Mouse (Mus musculus) T-helper 17 cell (primary cell): ENCODE measurements at regions not wholly inside any gene's neighbourhood (a gene's known extent, or its start where the extent isn't known, plus 50 kb on each side); places are given as distances from the start of the nearest gene placed in this dataset.

Experiments used
- in situ Hi-C, 2 experiments: fragments of 300-600 bp; cut with MboI, MseI; formaldehyde crosslinking; loops; 1 replicate in 1 of 2; 2 replicates in 1 of 2; pipeline ENCODE4 v1.15.1; 2025; ENCODE audit warnings: high pct_unique_total_duplicates in 2 of 2

- in situ Hi-C loops = no loop called here
Measured at GRCm38 (mm10) chr10:126070984-126071713, 105.2 kb downstream of the Lrig3 start.

- in situ Hi-C loops = no loop called here
Measured at GRCm38 (mm10) chr10:126071714-126072057, 105.7 kb downstream of the Lrig3 start.

GRCm38 (mm10) chr10:126077313-126077966, 111.5 kb downstream of the Lrig3 start:
- in situ Hi-C loops = no loop called here

GRCm38 (mm10) chr10:126082576-126082975, 116.6 kb downstream of the Lrig3 start:
- in situ Hi-C loops = no loop called here

GRCm38 (mm10) chr10:126086684-126087083, 120.7 kb downstream of the Lrig3 start:
- in situ Hi-C loops = no loop called here

GRCm38 (mm10) chr10:126094238-126094880, 128.4 kb downstream of the Lrig3 start:
- in situ Hi-C loops = no loop called here

- in situ Hi-C loops = no loop called here
Measured at GRCm38 (mm10) chr10:126097896-126098295, 131.9 kb downstream of the Lrig3 start.

GRCm38 (mm10) chr10:126102876-126103275, 136.9 kb downstream of the Lrig3 start:
- in situ Hi-C loops = loop anchor here in 1 of 2 experiments (10.0 kb wide), 1 partner anchor 1318 kb away; no protein-coding TSS in a partner anchor

GRCm38 (mm10) chr10:126113106-126113505, 147.1 kb downstream of the Lrig3 start:
- in situ Hi-C loops = no loop called here

GRCm38 (mm10) chr10:126115386-126115785, 149.4 kb downstream of the Lrig3 start:
- in situ Hi-C loops = no loop called here

GRCm38 (mm10) chr10:126121626-126122025, 155.7 kb downstream of the Lrig3 start:
- in situ Hi-C loops = no loop called here

GRCm38 (mm10) chr10:126122504-126122903, 156.5 kb downstream of the Lrig3 start:
- in situ Hi-C loops = no loop called here

GRCm38 (mm10) chr10:126133188-126133587, 167.2 kb downstream of the Lrig3 start:
- in situ Hi-C loops = no loop called here

- in situ Hi-C loops = no loop called here
Measured at GRCm38 (mm10) chr10:126133957-126134356, 168.0 kb downstream of the Lrig3 start.

- in situ Hi-C loops = no loop called here
Measured at GRCm38 (mm10) chr10:126138585-126138984, 172.6 kb downstream of the Lrig3 start.

- in situ Hi-C loops = no loop called here
Measured at GRCm38 (mm10) chr10:126141586-126141985, 175.6 kb downstream of the Lrig3 start.

GRCm38 (mm10) chr10:126143833-126144232, 177.9 kb downstream of the Lrig3 start:
- in situ Hi-C loops = no loop called here

- in situ Hi-C loops = no loop called here
Measured at GRCm38 (mm10) chr10:126144609-126145202, 178.7 kb downstream of the Lrig3 start.

GRCm38 (mm10) chr10:126157300-126157699, 191.3 kb downstream of the Lrig3 start:
- in situ Hi-C loops = no loop called here

- in situ Hi-C loops = no loop called here
Measured at GRCm38 (mm10) chr10:126165215-126165614, 199.2 kb downstream of the Lrig3 start.

- in situ Hi-C loops = no loop called here
Measured at GRCm38 (mm10) chr10:126169095-126169873, 203.3 kb downstream of the Lrig3 start.

GRCm38 (mm10) chr10:126169874-126170163, 203.9 kb downstream of the Lrig3 start:
- in situ Hi-C loops = no loop called here
